Mouse (Mus musculus) kidney, adult 2 months (tissue): ENCODE data around the gene Ccdc151. TPM values are rescaled to one million over a fixed set of nuclear protein-coding genes. Genes with fewer than 3 reads are reported as not detected.
A peak's percentile ranks its signal among the peaks of the same experiment; 100 is the strongest.

Source experiments
- DNase-seq: peaks from one replicate; pipeline ENCODE4 v3.0.0; 2021
- H3K27ac ChIP-seq: fragments of 200-500 bp; 2 replicates; pipeline ENCODE4 v1.5.1; 2012; ENCODE audit warnings: low read depth, low read length, control low read depth, inconsistent platforms; ENCODE audit not compliant: insufficient read depth
- H3K27me3 ChIP-seq: fragments of 200-500 bp; replicated peaks from 2 replicates; pipeline ENCODE4 v1.6.1; 2012; ENCODE audit warnings: mild to moderate bottlenecking, moderate library complexity, low read length, inconsistent platforms; ENCODE audit not compliant: control insufficient read depth, insufficient read depth
- H3K36me3 ChIP-seq: fragments of 200-500 bp; 2 replicates; pipeline ENCODE4 v1.6.1; 2012; ENCODE audit warnings: mild to moderate bottlenecking, moderate library complexity, low read length, inconsistent platforms; ENCODE audit not compliant: control insufficient read depth, insufficient read depth
- H3K4me1 ChIP-seq: fragments of 200-500 bp; 2 replicates; pipeline ENCODE4 v1.6.1; 2011; ENCODE audit warnings: low read length; ENCODE audit not compliant: control insufficient read depth, insufficient read depth
- H3K4me3 ChIP-seq: fragments of 200-500 bp; 2 replicates; pipeline ENCODE4 v1.5.1; 2011; ENCODE audit warnings: mild to moderate bottlenecking, low read depth, low read length, control low read depth; ENCODE audit not compliant: insufficient read depth
- CTCF ChIP-seq: fragments of 200-500 bp; conservative IDR thresholded peaks from 2 replicates; pipeline ENCODE4 v1.5.1; 2011; ENCODE audit warnings: low read depth, mild to moderate bottlenecking, control low read depth, low read length, moderate library complexity, mixed read lengths; ENCODE audit not compliant: insufficient read depth, insufficient read length
- POLR2A ChIP-seq: fragments of 200-500 bp; IDR thresholded peaks from one replicate; pipeline ENCODE4 v1.6.1; 2011; ENCODE audit warnings: low read depth, low read length, control low read depth
- WGBS: fragments of 180-500 bp; shearing (Covaris S2); methylation state at CpG from one replicate; pipeline ENCODE4 v1.1.7; 2018; 5-methylcytosine and 5-hydroxymethylcytosine counted together
- polyA plus RNA-seq: library from polyadenylated mRNA; depleted of rRNA; stranded (reverse); fragments of >200 nt; gene quantifications from 2 replicates; pipeline ENCODE4 v1.2.3, GENCODE M21; 2012

The Ccdc151 gene
- polyA plus RNA-seq, 1 experiment: 2.9 TPM

DNA sequence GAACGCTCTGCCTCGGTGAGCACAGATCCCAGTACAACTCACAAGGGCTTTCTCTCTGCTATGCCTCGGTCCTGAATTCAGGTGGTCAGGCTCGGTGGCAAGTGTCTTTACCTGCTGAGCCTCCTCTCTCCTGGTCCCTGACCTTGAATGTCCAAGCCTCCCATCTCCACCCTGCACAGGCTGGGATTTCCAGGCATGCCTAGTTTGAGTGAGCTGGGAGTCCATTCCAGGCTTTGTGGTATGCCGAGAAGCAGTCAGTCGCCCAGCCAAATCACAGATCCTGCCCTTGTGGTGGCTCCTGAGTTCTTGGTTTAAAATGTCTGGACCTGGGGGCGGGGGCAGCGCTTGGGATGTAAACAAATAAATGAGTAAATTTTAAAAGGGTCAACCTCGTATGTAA lies 44.9 kb upstream of the Ccdc151 start:
- no peak for DNase-seq
- H3K36me3 ChIP-seq: no peaks in the 10 kb centered on the region
- no peak overlapping the region for H3K27ac ChIP-seq
- TF ChIP-seq CTCF (no peak), POLR2A (no peak)
- no peak overlapping the region for H3K4me3 ChIP-seq
- 48% methylated on average over 9 of the region's 9 CpGs for WGBS
- no peaks in the 10 kb centered on the region for H3K4me1 ChIP-seq
- H3K27me3 ChIP-seq: peaks cover 4% of the 10 kb centered on the region

- TF ChIP-seq CTCF (no peak), POLR2A (no peak)
- Histone ChIP-seq H3K36me3 (no peaks in the 10 kb centered on the region), H3K27ac (no peak overlapping the region), H3K4me1 (no peaks in the 10 kb centered on the region), H3K4me3 (no peak overlapping the region), H3K27me3 (no peaks in the 10 kb centered on the region)
- WGBS: 48% methylated on average over 2 of the region's 2 CpGs
- no peak for DNase-seq
These were observed 39.4 kb upstream of the Ccdc151 start for GRCm38 (mm10) chr9:22041832-22042231.

- no peaks in the 10 kb centered on the region for H3K27me3 ChIP-seq
- no peaks in the 10 kb centered on the region for H3K36me3 ChIP-seq
- TF ChIP-seq CTCF (no peak), POLR2A (no peak)
- DNase-seq: peak; percentile 41
- H3K4me3 ChIP-seq: no peak overlapping the region
- H3K27ac ChIP-seq: no peak overlapping the region
- 57% methylated on average over 10 of the region's 10 CpGs for WGBS
- H3K4me1 ChIP-seq: no peaks in the 10 kb centered on the region
These were observed 35.4 kb upstream of the Ccdc151 start for GRCm38 (mm10) chr9:22037826-22038225.

DNA sequence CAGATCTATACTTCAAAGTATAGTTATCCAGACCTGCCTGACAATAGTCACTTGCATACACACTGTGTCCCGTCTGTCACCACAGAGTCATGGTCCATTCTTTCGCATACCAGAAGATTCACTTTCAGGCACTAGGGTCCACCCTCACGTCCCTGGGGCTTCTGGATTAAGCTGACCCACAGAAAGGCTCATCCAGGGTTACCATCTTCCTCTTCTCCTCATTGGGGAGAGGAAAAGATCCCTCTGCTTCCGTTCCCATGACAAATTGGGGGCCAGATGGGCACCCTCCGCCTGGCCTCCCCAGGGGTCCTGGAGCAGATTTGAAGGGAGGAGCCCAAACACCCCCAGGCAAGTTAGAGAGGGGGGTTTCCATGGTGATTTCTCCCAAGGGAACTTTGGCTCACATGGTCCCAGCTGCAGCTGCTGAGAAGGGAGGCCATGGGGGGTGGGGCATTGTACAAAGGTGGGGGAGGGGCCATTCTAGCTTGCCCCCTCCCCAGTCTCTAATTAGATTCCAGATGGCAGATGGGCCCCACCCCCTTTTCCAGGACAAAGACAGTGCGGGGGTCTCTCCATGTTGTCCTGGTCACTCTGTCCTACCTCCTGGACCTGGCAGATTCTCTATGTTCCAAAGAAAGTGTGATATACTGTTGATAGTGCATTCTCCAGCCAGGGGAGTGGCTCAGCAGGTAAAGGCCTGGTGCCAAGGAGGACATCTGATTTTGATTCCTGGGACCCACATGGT lies 33.0 kb upstream of the Ccdc151 start:
- no peaks in the 10 kb centered on the region for H3K36me3 ChIP-seq
- DNase-seq: no peak
- no peaks in the 10 kb centered on the region for H3K4me1 ChIP-seq
- no peak overlapping the region for H3K27ac ChIP-seq
- no peak overlapping the region for H3K4me3 ChIP-seq
- no peaks in the 10 kb centered on the region for H3K27me3 ChIP-seq
- WGBS: 63% methylated on average over 6 of the region's 6 CpGs
- no peak for TF ChIP-seq POLR2A
- no peak for TF ChIP-seq CTCF

DNA sequence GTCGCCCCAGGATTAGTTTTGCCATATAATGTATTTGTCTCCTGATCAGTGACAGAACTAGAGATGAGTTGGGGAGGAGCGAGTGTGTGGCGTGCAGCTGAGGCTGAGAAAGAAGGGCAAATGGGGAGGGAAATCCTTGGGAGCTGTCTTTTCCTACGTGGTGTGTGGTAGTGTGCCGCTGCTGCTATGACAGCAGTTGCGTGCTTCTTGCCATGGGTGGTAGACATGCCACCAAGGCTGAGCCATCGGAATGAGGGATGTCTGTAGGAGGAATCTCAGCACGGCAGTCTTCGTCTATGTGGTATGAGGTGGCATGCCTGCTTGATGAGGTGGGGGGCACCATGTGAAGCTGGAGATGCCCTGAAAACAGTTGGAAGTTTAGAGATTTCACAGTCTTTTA lies 28.0 kb upstream of the Ccdc151 start:
- TF ChIP-seq POLR2A (no peak), CTCF (no peak)
- Histone ChIP-seq H3K4me3 (no peak overlapping the region), H3K4me1 (no peaks in the 10 kb centered on the region), H3K36me3 (no peaks in the 10 kb centered on the region), H3K27me3 (no peaks in the 10 kb centered on the region), H3K27ac (no peak overlapping the region)
- no peak for DNase-seq
- 93% methylated on average over 9 of the region's 9 CpGs for WGBS

DNA sequence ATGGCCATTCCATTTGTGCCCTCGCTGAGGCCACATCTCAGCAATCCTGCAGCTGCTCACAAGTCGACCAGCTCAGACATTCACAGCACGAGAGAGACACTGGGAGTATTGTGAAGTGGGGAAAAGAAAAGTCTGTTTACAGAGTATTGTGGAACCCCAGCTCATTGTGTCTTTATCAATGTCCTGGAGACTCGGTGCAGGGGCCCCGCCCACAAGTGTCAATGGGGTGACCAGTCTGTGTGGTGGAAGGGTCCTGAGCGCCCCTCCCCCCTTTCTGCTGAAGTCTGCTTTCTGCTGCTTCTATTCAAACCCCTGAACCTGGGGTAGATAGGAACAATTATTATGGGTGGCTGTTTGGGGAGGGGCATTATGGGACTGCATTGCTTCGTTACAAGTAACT lies 26.0 kb upstream of the Ccdc151 start:
- no peaks in the 10 kb centered on the region for H3K36me3 ChIP-seq
- H3K27ac ChIP-seq: no peak overlapping the region
- H3K4me3 ChIP-seq: no peak overlapping the region
- DNase-seq: no peak
- no peaks in the 10 kb centered on the region for H3K4me1 ChIP-seq
- WGBS: 65% methylated on average over 7 of the region's 7 CpGs
- no peaks in the 10 kb centered on the region for H3K27me3 ChIP-seq
- TF ChIP-seq CTCF: no peak
- TF ChIP-seq POLR2A: no peak

- Histone ChIP-seq H3K4me3 (no peak overlapping the region), H3K36me3 (no peaks in the 10 kb centered on the region), H3K27me3 (no peaks in the 10 kb centered on the region), H3K27ac (no peak overlapping the region), H3K4me1 (no peaks in the 10 kb centered on the region)
- WGBS: 46% methylated on average over 8 of the region's 8 CpGs
- TF ChIP-seq POLR2A (no peak), CTCF (no peak)
- DNase-seq: no peak
These were observed 22.2 kb upstream of the Ccdc151 start for GRCm38 (mm10) chr9:22024592-22024991.
